Mouse (Mus musculus): ENCODE data around the gene Myh7.
"Not testable (repeated sequence)": the region's sequence is repeated elsewhere in the genome, so short reads cannot be mapped to it uniquely, and the experiment has no call there.

Myh7 gene

DNA sequence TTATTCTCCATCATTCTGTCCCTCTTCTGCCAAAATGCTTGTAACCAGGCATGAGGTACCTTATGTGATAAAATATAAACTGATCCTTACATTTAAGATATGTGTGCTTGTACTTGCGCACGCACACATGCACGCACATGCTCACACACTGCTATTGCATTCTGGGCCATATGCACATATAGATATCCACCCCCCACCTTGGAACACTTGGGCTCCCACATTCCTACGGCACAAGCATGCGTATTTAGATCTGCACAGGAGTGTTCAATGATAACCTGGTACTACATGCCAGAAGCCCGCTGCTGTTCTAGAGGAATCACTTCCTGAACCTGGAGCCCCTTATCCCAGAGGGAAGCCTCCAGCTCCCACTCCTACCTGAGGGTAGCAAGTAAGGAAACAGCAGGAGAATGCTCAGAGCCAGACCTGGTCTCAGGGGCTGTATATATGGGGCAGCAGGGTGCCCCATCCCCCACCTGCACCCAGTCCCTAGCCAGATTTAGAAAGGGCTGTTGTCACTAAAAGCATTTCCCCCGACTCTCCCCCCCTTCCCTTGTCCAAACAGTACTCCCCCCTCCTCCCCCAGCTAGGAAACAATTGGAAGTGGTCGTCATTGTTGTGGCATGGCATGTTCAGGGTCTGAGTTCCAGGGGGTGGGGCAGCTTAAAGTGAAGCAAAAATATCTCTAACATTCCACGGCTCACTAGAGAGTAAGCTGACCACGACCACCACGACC is at the start of gene Myh7:
Myh7 (minus strand) TSS at position 491 of the 733 bp plus-strand sequence.
- in situ Hi-C loops (cut with MboI, MseI) = no loop called here

DNA sequence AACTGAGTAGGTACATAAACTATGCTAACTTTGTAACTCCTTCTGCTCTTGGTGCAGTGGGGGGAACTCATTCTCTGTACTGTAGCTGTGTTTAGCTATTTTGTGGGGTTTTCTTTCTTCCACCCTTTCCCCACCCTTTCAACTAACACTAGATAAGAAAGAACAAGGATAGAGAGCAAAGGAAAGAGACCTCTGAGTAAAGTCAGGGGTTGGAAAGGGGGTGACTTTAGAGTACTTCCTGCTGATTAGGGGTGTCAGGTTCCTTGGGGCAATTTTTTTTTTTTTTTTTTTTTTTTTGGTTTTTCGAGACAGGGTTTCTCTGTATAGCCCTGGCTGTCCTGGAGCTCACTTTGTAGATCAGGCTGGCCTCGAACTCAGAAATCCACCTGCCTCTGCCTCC is 49.3 kb upstream of the Myh7 start:
- in situ Hi-C loops (cut with MboI, MseI) = not testable (repeated sequence)

DNA sequence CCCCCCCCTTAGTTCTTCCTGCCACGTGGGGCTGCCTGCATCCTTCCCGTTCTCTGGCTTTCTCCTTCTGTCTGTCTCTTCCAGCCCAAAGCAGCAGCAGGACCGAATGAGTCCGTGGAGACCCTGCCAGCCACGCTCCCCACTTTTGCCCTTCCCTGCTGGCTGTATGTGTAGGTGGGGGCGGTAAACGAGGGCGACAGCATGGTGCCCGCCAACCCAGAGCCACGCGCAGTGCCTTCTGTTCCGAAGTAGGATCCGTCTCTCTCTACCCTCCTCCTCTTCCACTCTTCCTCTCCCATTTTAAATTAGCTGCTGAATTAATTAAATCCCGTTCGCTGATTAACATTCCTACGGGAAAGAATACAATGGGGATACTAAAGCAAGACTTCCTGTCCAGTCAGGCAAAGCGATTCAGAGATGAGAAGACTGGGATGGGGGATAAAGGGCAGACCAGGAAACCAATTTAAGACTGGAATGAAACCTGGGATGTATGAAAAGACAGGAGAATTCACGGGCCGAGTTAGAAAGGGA is 38.3 kb upstream of the Myh7 start:
- in situ Hi-C loops (cut with MboI, MseI) = no loop called here

DNA sequence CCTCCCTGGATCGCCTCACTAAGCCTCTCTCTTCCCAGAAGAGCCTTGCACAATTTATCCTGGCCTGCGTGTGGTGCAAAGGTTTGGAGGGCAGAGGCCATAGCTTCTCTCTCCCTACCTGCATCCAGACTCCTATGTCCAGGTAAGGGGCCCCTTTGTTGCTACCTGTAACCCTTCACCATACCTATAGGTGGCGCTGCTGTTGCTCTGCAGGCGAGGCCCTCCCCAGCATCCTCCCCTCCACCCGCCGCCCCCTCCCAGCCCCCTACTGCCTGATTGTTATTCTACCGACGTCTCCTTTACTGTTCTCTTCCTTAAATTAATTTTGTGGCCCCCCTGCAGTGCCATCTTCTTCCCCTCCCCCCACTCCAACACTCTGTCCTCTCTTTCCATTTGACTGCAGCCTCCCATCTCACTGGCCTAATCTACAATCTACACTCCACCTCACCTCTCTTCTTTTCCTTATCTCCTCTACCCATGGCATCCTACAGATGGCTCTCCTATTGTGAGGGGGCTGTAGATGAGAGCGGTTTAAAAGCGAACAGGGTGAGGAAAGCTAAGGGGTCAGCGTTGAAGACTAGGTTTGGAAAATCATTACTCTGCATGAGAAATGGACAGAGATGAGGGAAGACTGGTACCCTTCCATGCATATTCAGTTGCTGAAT is 34.7 kb upstream of the Myh7 start:
- in situ Hi-C loops (cut with MboI, MseI) = loop anchor here (5.0 kb wide), 1 partner anchor 48 kb away; no protein-coding TSS in a partner anchor

DNA sequence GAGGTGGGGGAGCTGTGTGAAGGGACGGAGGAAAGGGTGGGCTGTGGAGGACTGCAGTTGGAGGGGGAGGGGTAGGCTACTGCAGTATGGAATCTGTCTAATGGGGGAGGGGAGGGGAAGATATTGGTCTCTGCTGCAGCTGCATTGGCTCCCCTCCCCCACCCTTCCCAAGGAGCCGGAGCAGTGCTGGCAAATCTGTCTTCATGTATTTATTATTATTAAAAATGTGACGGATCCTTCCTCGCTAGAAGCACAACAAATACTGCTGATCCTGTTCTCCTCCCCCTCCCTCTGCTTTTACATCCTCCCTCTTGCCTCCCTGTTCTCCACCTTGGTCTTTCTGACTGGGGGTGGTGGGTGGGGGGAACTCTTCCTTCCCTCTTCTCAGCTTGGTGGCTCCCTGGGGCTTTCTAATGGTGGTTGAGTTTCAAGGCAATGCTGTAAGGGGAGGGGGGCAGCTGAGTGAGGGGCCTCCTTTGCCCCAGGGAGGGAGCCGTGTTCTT is 34.0 kb upstream of the Myh7 start:
- in situ Hi-C loops (cut with MboI, MseI) = loop anchor here (5.0 kb wide), 1 partner anchor 49 kb away; no protein-coding TSS in a partner anchor

DNA sequence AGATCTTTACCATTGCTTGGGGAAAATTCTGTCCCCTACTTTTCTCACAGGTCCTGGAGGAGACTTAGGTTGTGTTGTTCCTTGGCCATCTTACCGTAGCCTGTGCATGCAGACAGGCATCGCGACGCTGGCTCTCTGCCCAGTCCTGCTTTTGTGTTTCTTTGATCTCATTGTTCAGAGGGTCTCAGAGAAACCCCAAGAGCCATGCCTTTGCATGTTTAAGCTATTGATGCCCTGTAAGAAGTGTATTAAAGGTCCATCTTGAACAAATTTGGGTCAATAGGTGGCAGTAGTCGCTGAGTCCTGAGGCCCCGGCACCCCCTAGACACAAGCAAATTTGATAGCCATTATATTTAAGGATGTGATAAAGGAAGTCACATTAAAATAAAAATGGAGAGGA is 33.2 kb upstream of the Myh7 start:
- in situ Hi-C loops (cut with MboI, MseI) = loop anchor here (5.0 kb wide), 1 partner anchor 50 kb away; no protein-coding TSS in a partner anchor

DNA sequence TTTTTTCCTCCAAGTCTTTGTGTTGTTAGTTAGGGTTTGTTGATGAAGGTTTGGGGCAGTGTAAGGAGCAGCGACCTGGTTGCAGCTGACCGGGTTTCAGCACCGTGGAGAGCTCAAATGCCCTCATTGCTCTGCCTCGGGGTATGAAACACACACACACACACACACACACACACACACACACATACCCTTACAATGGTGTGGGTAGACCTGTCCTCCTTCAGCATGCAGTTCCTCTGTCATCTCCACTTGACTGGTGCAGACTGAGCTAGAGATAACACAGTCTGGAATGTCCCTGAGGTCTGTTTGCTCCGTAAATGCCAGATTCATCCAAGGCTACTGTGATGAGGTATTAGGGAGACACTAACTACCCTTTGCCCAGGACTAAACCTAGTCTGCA is 32.8 kb upstream of the Myh7 start:
- in situ Hi-C loops (cut with MboI, MseI) = loop anchor here (5.0 kb wide), 1 partner anchor 50 kb away; no protein-coding TSS in a partner anchor

DNA sequence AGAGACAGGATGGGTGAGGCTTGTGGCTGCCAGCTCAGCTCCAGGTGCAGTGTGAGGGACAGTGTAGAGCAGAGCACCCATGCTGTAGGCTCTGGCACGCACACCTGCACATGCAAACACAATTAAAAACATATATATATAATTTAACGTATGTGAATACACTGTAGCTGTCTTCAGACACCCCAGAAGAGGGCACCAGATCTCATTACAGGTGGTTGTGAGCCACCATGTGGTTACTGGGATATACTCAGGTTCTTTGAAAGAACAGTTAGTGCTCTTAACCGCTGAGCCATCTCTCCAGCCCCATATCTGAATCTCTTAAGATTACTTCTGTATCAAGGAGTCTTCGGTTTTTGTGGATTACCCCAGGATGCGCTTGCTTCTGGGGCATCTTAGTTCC is 31.1 kb upstream of the Myh7 start:
- in situ Hi-C loops (cut with MboI, MseI) = loop anchor here (5.0 kb wide), 1 partner anchor 52 kb away; no protein-coding TSS in a partner anchor

DNA sequence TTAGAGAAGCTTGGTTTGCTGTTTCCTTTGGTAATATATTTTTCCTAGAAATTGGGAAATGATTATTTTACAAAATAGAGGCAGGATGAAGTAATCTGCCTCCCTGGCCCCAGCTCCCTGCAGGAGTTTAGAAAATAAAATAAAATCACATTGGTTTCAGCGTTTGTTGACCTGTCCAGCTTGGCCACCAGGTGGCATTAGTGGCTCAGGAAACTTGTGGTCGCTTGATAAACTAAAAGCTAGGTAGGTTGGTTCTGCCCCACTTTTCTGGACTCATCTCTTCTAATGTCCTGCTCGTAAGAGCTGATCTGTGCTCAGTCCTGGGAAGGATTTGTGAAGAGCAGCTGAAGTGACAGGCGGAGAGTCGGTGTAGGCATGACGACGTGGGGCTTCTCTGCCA is 29.8 kb upstream of the Myh7 start:
- in situ Hi-C loops (cut with MboI, MseI) = no loop called here

DNA sequence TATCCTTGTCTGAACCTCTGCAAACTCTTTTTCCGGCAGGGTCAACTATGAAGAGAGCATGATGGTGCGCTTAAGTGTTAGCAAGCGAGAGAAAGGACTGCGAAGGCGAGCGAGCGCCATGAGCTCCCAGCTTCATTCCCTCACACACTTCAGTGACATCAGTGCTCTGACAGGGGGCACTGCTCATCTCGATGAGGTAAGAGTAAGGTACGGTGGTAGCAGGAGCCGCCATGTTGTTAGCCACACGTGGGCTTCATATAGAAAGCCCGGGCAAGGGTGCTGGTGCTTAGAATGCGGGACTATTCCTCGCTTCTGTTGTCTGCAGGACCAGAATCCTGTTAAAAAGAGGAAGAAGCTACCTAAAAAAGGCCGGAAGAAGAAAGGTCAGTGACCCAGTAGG is 28.6 kb upstream of the Myh7 start:
- in situ Hi-C loops (cut with MboI, MseI) = no loop called here

DNA sequence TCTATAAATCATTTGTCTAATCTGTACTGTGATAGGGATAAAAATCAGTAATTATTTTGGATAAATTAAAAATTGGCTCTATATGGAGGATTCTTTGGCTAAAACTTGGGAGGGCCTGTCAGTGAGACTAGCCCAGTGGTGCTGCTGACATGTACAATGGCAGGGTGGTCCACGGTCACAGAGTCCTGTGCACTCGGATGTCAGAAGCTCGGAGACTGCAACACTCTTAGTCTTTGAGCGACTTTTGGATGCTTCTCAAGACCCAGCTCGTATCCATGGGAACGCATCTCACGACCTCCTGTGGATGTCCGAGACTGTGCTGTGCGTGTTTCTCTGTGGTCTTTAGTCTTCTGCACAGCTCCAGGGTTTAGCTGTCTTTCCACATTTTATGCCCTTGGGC is 26.0 kb upstream of the Myh7 start:
- in situ Hi-C loops (cut with MboI, MseI) = no loop called here

DNA sequence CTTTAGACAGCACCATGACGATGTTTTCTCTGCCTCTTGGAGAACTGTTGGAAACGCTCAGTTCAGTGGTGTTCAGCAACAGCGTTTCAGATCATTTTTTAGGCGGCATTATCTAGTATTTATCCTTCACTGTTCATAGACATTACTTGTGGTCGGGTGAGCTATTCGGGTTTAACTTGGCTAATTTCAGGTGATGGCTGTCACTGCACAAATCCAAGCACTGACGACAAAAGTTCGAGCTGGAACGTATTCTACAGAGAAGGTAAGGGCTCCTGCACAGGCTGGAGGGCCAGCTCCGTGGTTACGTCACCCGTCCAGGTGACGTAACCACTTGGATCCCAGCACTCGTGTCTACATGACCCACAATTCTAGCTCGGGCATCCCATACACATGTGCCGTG is 22.4 kb upstream of the Myh7 start:
- in situ Hi-C loops (cut with MboI, MseI) = no loop called here

DNA sequence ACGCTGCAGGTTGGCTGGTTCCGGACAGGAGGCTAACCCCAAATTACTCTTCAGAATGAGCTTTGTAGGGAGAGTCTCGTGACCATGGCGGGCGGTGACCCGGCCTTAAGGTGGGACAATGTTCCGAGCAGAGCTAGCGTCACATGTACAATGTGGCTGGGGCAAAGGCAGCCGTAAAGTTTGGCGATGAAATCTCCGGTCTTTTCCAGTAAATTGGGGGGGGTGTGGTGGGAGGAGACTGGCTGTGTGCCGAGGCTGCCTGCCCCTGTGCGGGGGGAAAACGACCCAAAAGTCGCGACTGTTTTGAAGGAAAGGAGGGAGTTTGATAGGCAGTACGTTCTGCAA is 21.3 kb upstream of the Myh7 start:
- in situ Hi-C loops (cut with MboI, MseI) = no loop called here

DNA sequence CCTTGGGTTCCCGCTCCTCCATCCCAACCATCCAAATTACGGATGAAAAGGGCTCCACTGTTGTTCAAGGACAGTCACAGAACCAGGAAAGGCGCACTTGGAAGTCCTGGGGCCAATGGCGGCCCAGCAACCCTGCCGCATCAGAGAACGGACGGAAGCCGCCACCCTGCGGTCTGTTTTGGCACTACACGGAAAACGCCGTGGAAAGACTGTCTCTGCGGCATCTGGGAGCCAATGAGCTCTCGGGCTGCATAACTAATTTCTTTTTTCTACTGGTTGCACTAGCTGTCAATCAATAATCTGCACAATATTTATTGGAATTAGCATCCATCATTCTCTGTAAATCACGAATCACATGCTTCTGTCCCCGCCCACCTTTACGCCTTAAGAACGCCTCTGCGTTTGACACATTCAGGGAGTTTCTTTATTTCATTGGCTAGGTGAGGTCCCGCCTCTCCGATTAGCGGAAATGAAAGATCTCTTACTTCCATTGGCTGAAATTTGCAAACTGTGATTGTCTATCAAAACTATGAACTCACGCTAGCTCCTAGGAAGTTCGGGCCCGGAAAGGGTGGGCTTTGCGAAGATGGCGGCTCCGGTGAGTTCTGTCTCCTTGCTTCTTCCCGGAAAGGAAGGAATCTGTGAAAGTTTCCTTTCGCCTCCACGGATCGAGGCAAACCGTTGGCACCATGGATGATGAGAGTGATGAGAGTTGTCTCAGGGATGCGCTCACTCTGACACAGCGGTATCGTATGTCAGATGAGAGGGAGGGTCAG is 20.8 kb upstream of the Myh7 start, which contains the start of gene Ngdn:
Ngdn (plus strand) TSS at position 464 of the 776 bp plus-strand sequence.
- in situ Hi-C loops (cut with MboI, MseI) = no loop called here

DNA sequence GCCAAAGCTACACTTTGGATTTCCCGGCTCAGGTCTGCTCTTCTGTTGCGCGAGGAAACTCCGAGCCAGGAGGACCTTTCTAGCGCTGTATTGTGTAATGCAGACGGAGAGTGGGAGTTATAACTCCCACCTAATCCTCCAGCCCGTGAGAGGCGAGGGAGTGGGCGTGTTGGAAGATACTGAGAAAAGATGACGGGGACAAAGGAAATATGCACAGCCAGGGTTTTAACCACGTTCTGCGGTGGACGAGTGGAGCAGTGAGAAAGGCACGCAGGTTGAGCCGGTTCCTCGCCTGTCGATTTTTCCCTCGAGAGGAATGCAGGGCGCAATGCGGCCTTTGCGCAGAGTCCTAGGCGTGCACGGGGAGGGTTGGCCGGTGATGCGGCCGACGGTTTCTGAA is 20.2 kb upstream of the Myh7 start:
- in situ Hi-C loops (cut with MboI, MseI) = no loop called here

DNA sequence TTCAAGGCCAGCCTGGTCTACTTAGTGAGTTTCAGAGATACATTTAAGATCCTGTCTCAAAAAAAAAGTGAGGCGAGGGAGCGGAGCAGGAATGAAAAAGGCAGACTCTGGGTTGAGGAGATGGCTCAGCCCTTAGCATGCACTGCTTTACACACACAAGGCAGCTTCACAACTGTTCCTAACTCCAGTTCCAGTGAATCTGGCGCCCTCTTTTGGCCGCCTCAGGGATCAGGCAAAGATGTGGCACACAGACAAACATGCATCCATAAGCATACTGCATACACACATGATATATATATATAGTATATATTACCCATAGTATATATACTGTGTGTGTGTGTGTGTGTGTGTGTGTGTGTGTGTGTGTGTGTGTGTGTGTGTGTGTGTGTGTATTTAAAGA is 16.7 kb upstream of the Myh7 start:
- in situ Hi-C loops (cut with MboI, MseI) = no loop called here

DNA sequence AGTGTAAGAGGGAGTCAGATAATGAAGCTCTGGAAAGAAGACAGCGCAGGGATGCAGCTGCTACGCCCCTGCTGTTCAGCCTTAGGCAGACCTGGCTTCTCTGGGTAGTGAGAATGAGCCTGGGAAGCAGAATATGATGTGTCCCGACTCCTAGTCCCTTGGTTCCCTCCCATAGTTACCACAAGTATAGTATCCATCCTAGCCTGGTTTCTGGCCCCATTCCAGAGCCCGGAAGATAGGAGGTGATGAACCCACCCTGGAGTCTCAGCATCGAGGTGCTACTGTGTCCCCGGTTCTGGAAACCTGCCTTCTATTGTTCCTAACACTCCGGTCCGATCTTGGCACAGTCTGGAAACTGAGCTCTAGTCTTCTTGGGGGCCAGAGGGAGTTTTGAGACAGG is 14.0 kb upstream of the Myh7 start:
- in situ Hi-C loops (cut with MboI, MseI) = no loop called here

DNA sequence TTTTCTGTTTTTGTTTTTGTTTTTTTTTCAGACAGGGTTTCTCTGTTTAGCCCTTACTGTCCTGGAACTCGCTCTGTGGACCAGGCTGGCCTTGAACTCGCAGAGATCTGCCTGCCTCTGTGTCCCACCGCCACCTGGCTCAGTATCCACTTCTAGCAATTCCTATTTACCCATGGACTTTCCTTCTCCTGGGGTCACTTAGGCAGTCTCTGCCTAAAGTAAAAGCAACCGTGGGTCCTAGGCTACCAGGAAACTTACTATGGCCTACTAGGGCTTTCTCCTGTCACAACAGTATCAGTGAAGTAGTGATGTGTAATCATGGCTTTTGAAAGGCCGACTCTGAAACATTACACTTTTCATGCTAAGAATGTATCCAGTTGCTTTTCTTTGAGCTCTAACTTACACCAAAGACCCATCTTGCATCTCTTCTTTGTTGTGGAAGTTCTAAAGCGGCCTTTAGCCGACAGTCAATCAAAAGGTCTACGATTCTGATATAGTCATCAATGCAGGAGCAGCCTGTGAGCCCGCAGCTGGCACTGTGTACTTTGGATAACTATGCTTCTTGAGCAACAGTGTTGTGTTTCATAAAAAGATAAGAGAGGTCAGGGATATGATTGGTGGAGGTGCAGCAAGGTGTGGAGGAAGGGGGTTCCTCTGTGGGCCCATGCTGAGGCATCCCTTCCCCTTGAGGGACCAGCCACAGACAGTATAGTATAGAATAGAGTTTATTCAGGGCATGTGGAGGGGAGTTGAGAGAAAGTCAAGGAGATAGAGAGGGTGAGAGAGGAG is 12.9 kb upstream of the Myh7 start:
- in situ Hi-C loops (cut with MboI, MseI) = no loop called here

DNA sequence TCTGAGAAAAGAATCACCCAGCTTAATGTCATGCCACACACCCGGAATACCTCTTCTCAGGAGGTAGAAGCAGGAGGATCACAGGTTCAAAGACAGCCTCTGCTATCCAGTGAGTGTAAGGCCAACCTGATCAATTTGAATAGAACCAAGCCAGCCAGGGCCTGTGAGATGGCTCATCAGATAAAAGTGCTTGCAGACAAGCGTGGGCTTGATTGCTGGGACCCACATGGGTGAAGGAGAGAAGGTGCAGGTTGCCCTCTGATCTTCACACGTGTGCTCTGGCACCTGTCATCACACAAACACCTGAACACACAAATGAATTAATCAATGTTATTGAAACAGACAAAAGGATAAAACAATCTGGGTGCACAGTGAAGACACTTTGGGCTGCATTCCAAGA is 12.1 kb upstream of the Myh7 start:
- in situ Hi-C loops (cut with MboI, MseI) = no loop called here

DNA sequence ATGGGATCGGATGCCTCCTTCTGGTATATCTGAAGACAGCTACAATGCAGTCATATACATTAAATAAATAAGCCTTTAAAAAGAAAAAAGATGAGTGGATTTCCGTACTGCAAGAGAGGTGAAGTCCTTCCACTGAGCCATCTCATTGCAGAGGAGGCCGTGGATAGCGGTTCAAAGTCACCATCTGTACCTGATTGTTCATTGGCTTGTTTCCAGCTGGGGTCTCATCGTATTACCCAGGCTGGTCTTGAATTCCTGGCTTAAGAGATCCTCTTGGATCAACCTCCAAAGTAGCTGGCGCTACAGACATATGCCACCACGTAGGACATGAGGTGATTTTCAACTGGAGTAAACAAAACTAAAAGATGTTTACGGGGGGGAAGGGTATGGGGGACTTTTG is 11.5 kb upstream of the Myh7 start:
- in situ Hi-C loops (cut with MboI, MseI) = no loop called here

DNA sequence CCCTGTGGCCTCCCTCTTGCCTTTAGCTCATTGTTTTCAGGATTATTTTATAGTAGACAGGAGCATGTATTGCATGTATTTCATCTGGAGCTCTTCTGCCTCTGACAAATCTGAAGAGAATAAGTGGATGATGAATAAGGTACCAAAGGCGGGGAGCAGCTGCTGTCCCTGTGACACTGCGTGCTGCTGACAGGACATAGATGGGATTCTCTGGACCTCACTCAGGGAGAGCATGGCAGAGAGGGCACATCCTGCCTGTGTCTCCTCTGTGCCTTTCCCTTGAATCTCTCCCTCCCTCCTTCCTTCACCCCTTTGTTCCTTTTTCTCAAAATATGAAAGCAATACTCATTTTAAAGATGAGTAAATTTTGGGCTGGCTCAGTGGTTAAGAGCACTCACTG is 11.1 kb upstream of the Myh7 start:
- in situ Hi-C loops (cut with MboI, MseI) = no loop called here
